Mouse (Mus musculus): Measurements from ENCODE around the gene Tmc6.
"Not testable (repeated sequence)": the region's sequence is repeated elsewhere in the genome, so short reads cannot be mapped to it uniquely, and the experiment has no call there.

The Tmc6 gene

GRCm38 (mm10) chr11:117810401-117811046 lies 28.5 kb upstream of the Tmc6 start:
- DNase-seq, result peak; percentile 66 to 76

DNA sequence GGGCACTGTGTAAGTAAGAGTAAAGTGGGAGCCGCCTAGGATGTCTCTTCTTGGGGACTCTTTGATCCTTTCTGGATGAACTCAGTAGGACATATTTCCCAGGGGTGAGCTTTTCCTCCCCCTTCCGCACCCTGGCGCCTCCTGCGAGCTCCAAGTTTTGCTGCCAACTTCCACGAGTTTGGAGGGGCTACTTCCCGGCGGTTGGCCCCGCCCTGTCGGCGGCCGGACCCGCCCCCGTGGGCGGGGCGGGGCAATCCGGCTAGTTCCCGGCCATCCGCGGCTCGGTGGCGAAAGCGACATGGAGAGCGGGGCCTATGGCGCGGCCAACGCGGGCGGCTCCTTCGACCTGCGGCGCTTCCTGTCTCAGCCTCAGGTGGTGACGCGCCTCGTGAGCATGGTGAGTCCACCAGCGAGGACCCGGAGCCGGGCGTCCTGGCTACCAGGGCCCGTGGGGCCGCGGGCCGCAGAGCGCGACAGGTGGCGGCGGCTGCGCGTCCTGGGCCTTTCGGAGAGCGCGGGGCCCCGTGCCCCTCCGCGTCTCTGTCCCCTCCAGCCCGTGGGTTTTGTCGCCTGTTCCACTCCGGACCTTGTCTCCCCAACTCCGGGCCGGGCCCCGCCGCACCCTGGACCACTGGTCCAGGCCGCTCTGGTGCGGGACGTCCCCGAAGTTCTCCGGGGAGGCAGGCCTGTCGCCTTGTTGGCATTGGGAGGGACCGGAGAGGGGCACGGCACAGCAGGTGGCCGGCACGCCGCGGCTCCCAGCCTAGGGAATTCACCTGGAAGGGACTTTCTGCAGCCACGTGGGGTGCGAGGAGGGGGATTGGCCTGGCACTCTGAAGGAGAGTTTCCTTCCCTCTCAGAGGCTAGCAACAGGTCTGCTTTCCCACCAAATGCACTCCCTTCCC lies 27.7 kb upstream of the Tmc6 start, which contains the start of the genes Gm20708 and Syngr2:
Gm20708 (plus strand) TSS at position 262 of the 905 bp plus-strand sequence.
Syngr2 (plus strand) TSS at position 262 of the 905 bp plus-strand sequence.
- peak; percentile 66 to 82 for DNase-seq

GRCm38 (mm10) chr11:117806781-117807180 lies 24.8 kb upstream of the Tmc6 start:
- no peak for DNase-seq

DNA sequence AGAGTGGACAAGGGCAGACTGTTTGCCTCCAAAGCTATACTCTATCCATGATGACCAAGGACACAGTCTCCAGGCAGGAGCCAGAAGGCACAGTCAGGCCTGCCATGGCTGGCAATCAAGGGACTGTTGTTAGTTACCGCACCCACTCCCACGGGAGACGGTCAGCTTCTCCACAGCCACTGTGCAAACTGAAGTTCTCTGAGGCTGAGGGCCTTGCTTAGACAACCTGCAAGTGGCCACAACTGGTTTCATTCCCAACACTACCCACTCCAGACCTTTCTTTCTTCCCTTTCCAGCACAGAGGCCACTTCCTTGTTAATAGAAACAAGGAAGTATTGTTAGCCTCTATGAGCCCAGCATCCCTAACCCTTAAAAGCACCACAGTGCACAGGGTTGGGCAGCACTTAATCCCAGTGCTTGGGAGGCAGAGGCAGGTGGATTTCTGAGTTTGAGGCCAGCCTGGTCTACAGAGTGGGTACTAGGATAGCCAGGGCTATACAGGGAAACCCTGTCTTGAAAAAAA lies 21.2 kb upstream of the Tmc6 start:
- DNase-seq, result no peak

DNA sequence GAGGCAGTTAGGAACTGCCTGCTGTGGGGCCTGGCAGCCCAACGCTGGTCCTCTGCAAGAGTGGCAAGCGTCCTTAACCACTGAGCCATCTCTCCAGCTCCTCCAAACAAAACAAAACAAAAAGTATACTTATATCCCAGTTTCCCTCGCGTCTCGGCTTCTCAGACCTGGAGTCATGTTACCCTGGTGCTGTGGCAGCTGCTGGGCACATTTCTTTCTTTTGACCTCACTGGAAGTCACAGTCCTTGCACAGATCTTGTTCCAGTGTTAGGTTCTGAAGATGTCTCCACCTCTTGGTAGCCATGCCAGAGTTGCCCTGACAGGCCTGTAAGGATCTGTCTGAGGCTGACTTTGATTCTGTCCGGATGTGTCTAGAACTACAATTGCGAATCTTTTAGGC lies 19.7 kb upstream of the Tmc6 start:
- no peak for DNase-seq

DNA sequence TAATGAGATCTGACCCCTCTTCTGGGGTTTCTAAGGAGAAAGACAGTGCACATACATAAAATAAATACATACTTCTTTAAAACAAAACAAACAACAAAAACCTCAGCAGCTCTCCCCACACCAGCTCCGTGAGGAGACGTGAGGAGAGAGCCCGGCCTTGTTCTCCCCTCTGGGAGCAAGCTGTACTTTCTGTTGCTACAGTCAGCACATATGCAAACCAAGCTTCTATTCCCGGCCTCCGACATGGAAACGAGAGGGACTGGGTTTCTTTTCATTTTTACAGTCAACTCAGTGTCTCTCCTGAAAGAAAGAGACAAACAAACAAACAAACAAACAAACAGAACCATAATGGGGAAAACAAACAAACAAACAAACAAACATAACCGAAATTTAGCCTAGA lies 18.0 kb upstream of the Tmc6 start:
- DNase-seq, result no peak

DNA sequence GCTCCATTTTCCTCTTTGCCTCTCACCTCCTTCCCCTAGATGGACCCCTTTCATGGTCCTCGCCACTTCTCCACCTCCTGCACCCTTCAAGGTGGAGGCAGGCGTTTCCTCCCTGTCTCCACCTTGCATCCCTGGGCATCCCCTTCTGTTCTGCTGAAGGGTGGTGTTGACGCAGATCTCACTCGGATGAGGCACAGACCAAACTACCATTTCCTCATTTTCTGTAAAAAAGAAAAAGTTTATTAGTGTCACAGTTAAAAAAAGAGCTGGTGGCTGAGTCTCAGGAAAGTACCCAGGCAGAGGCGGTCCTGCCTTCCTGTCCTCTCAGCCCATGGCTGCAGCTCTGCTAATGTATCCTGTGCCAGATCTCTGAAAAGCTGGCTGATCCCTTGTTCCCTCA lies 17.2 kb upstream of the Tmc6 start:
- DNase-seq, result no peak

DNA sequence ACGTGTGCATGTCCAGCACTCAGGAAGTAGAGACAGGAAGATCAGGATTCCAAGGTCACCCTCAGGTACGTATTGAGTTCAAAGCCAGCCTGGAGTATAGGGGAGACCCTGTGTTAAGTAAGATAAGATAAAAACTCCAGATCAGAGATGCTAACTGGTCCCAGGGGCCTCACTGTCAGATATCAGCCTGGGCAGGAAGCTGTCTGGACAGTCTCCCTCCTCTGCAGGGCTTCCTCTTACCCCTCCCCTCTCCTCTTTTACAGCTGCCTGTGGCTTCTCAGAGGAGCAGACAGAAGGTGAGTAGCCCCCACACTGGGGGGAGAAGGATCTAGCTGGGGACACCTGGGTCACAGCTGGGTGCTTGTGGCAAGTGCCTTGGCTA lies 16.2 kb upstream of the Tmc6 start:
- DNase-seq, result no peak

- no peak for DNase-seq
Observed at GRCm38 (mm10) chr11:117797511-117798159, 15.6 kb upstream of the Tmc6 start, which contains the start of gene 6030468B19Rik. TSS of gene 6030468B19Rik (plus strand) at chr11:117797660.

GRCm38 (mm10) chr11:117796954-117797353 lies 15.0 kb upstream of the Tmc6 start:
- DNase-seq, result no peak

DNA sequence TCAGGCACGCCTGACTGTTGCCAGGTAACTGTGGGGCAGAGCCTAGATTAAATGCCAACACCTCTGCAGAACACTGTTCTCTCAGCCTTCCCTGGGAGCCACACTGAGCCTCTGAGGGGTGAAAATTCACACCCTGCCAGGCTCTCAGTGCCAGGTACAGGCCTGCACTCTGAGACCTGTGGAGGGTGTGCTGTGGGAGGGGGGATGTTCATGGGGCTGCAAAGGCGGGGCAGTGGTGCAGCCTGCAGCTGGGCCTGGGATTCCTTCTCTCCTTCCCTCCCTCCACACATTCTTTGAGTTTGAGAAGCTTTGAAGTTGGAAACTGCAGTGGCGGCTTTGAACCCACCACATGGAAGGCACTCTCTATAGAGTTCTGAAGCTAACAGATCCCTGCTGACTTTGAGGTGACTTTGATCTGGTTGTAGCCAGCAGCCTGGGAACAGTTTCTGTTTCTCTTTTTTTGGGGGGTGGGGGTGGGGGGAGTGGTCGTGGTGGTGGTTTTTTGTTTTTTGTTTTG lies 12.1 kb upstream of the Tmc6 start:
- DNase-seq, result no peak

GRCm38 (mm10) chr11:117792281-117792888 lies 10.4 kb upstream of the Tmc6 start:
- DNase-seq, result peak; percentile 75 to 77

GRCm38 (mm10) chr11:117791441-117791761 lies 9.4 kb upstream of the Tmc6 start:
- no peak for DNase-seq

DNA sequence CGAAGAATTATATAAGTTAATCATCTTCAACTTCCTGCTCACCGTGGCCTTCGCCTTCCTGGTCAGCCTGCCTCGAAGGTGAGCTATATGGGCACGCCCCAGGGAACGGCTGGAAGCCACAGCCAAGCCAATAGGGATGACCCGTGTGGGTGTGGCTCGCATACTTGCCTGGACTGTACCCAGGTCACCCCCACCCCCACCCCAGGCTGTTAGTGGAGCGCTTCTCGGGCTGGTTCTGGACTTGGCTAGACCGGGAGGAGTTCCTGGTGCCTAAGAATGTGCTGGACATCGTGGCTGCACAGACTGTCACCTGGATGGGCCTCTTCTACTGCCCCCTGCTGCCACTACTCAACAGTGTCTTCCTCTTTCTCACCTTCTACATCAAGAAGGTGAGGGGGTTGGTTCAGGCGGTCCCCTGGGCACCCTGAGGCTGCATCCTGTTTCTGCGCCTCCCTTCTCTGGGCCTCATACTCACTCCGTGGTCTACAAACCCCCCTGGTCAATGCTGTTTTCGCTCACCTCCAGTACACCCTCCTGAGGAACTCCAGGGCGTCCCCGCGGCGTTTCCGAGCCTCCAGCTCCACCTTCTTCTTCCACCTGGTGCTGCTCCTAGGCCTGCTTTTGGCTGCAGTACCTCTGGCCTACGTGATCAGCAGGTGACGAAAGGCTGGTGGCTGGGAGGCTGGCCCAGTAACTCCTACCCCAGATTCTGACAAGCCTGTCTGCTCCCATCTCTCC lies 8.9 kb upstream of the Tmc6 start:
- peak in 1 of 2 experiments; percentile 55 for DNase-seq

- DNase-seq, result peak; percentile 64 to 76
Observed at GRCm38 (mm10) chr11:117790286-117790685, 8.3 kb upstream of the Tmc6 start.

- DNase-seq, result not testable (repeated sequence)
Observed at GRCm38 (mm10) chr11:117788481-117788880, 6.5 kb upstream of the Tmc6 start.

GRCm38 (mm10) chr11:117786294-117786693 lies 4.3 kb upstream of the Tmc6 start:
- peak; percentile 64 to 72 for DNase-seq

GRCm38 (mm10) chr11:117783683-117784309 lies 1.8 kb upstream of the Tmc6 start:
- DNase-seq, result peak; percentile 43 to 52

DNA sequence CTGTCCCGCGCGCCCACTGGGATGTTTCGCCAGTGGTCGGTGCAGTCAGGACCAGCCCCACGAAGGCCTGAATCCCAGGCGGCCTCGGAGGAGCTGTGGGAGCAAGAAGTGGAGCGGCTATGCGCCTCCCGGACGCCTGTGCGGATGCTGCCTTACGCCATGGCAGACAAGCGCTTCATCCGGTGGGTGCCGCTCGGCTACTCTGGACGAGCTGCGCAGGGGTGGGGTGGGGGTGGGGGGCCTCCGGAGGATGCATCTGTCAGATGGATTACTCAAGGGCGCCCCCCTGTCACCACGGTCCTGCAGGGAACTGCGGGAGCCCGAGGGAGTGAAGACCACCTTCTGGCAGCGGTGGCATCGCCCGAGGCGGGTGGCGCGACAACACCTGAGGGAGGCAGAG lies 1.1 kb upstream of the Tmc6 start:
- DNase-seq, result peak; percentile 74 to 78

DNA sequence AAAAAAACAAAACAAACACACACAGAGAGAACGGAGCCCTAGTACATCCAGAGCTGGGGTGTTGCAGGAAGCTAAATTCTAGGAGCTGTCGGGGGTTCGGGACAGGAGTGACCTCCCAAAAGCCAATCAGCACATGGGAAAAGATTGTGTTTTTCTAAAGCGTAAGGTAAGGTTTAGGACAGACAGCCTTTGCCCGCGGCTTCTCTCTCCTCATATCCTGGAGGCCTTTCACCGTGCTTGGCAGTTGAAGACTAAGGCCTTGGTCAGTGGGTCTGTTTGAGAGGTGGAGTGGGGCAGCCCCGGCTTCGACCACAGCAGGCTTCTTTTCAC lies 672 bp upstream of the Tmc6 start:
- DNase-seq, result no peak

- peak; percentile 63 for DNase-seq
Observed at GRCm38 (mm10) chr11:117781199-117781821, 688 bp downstream of the Tmc6 start.
